Mouse (Mus musculus) liver, adult 2 months (tissue): ENCODE measurements at regions not wholly inside any gene's neighbourhood (a gene's known extent, or its start where the extent isn't known, plus 50 kb on each side); places are given as distances from the start of the nearest gene placed in this dataset.

Source experiments
- CTCF ChIP-seq: fragments of 200-500 bp; IDR thresholded peaks from 2 replicates; pipeline ENCODE4 v1.5.1; 2011; ENCODE audit warnings: low read depth, low read length, control low read depth
- POLR2A ChIP-seq: fragments of 200-500 bp; IDR thresholded peaks from 2 replicates; pipeline ENCODE4 v1.6.1; 2011; ENCODE audit warnings: low read length, control low read depth; ENCODE audit not compliant: insufficient read depth; ENCODE audit errors: extremely low read depth

- TF ChIP-seq POLR2A (no peak), CTCF (no peak)
These were observed 214.7 kb downstream of the Rplp1 start for GRCm38 (mm10) chr9:61699618-61700017.
